Mouse (Mus musculus) C2C12 (cell line): Measurements from ENCODE around the gene Mecom.

Experiments used
- CTCF ChIP-seq: IDR thresholded peaks from one replicate; pipeline ENCODE4 v1.5.1; 2011; ENCODE audit not compliant: control insufficient read depth, insufficient read depth, insufficient read length
- USF1 ChIP-seq: IDR thresholded peaks from one replicate; pipeline ENCODE4 v1.6.1; 2011; ENCODE audit warnings: low read depth, mild to moderate bottlenecking, control low read depth, moderate library complexity

DNA sequence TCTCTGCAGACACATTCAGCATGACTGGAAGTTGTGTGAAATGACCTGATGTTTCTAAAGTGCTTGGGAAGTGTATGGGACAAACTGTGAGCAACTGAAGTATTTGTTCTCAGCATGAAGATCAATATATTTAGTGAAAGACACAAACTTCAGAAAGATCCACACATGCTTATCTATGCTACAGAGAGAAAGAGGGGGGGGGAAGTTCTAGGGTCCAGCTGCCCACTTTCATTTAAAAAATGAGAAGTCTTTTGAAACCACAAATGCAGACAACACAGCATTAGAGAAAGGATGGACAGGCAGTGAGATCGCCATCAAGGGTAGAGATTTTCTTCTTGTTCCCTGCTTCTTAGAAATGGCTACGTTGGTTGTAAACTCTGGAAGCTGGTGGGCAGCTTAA is 404.4 kb downstream of the Mecom start:
- no peak for TF ChIP-seq CTCF
- TF ChIP-seq USF1: no peak
